Mouse (Mus musculus) G1E (cell line): ENCODE measurements around the gene Elf3.

Source experiments
- CTCF ChIP-seq: IDR thresholded peaks from 2 replicates; pipeline ENCODE4 v1.5.1; 2012; ENCODE audit warnings: low read depth, low read length, inconsistent platforms, mixed read lengths
- GATA1 ChIP-seq: IDR thresholded peaks from 2 replicates; pipeline ENCODE4 v1.6.1; 2012; ENCODE audit warnings: borderline replicate concordance, low read length, inconsistent platforms, mixed read lengths
- POLR2AphosphoS5 ChIP-seq: IDR thresholded peaks from 2 replicates; pipeline ENCODE4 v1.6.1; 2012; ENCODE audit warnings: low read depth, low read length, inconsistent platforms; ENCODE audit not compliant: insufficient replicate concordance

DNA sequence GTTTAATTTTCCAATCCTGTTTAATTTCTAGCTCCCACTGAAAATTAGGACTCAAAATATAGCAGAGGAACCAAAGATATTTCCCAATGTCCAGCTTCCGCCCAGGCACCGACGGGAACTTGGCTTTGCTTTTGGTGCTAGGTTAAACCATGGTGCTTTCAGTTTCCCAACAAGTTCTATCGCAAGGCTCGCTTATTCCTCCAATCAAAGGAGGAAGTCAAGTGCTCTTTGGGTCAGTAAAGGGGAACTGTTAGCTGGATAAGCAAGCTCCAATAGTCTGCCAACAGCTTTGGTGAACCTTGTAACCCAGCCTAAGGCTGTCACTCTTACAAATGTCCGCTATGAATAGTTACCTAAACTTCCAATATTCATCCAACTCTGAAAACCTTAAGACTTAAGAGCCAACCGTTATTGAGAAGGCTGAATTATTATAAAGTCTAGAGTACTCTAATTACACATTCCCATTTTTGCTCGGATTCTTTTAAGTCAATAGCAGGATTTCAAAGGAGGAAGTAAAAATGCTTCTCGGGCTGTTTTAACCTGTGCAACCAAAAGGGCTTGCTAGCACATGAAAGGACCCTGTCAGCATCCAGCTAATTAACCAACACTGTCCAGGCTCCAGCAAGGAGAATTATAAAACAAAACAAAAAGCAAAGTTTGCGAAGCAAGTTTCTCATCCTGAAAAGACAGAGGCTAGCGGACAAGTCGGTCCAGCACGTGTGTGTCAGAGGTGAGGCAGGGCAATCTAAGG, 24.3 kb upstream of the Elf3 start:
- TF ChIP-seq CTCF = no peak
- no peak for TF ChIP-seq POLR2AphosphoS5
- no peak for TF ChIP-seq GATA1
